Mouse (Mus musculus) G1E (cell line): ENCODE measurements around the gene Serpinb8. TPM values are rescaled to one million over a fixed set of nuclear protein-coding genes. Genes with fewer than 3 reads are reported as not detected.

Experiments used
- ATAC-seq: 2 replicates; pipeline ENCODE4 v1.8.0; 2016; ENCODE audit warnings: mild to moderate bottlenecking; ENCODE audit not compliant: insufficient number of reproducible peaks, poor library complexity, low FRiP score, severe bottlenecking; ENCODE audit errors: extremely low read depth
- DNase-seq: peaks from one replicate; pipeline ENCODE4 v3.0.0; 2012; ENCODE audit warnings: low spot score
- H3K27me3 ChIP-seq: 2 replicates; pipeline ENCODE4 v1.6.1; 2012; ENCODE audit warnings: mild to moderate bottlenecking, low read length, inconsistent platforms; ENCODE audit not compliant: insufficient read depth
- H3K36me3 ChIP-seq: replicated peaks from 2 replicates; pipeline ENCODE3; 2012; ENCODE audit warnings: mild to moderate bottlenecking, inconsistent platforms
- H3K4me1 ChIP-seq: 2 replicates; pipeline ENCODE4 v1.6.1; 2012; ENCODE audit warnings: low read depth, low read length, inconsistent platforms, mixed read lengths; ENCODE audit not compliant: insufficient read depth
- H3K4me3 ChIP-seq: 2 replicates; pipeline ENCODE4 v1.5.1; 2012; ENCODE audit warnings: low read depth, mild to moderate bottlenecking, inconsistent platforms, low read length, moderate library complexity, mixed read lengths
- H3K9me3 ChIP-seq: replicated peaks from 2 replicates; pipeline ENCODE4 v1.6.1; 2012; ENCODE audit warnings: inconsistent platforms
- CTCF ChIP-seq: IDR thresholded peaks from 2 replicates; pipeline ENCODE4 v1.5.1; 2012; ENCODE audit warnings: low read depth, low read length, inconsistent platforms, mixed read lengths
- GATA1 ChIP-seq: IDR thresholded peaks from 2 replicates; pipeline ENCODE4 v1.6.1; 2012; ENCODE audit warnings: borderline replicate concordance, low read length, inconsistent platforms, mixed read lengths
- GATA2 ChIP-seq: IDR thresholded peaks from 2 replicates; pipeline ENCODE4 v1.6.1; 2012; ENCODE audit warnings: low read depth, low read length, inconsistent platforms, borderline replicate concordance
- POLR2AphosphoS5 ChIP-seq: IDR thresholded peaks from 2 replicates; pipeline ENCODE4 v1.6.1; 2012; ENCODE audit warnings: low read depth, low read length, inconsistent platforms; ENCODE audit not compliant: insufficient replicate concordance
- TAL1 ChIP-seq: conservative IDR thresholded peaks from 2 replicates; pipeline ENCODE4 v1.6.1; 2012; ENCODE audit warnings: low read depth, low read length, inconsistent platforms, mixed read lengths
- polyA plus RNA-seq: library from polyadenylated mRNA; stranded (reverse); fragments of >175 nt; gene quantifications from 2 replicates; pipeline ENCODE4 v1.2.3, GENCODE M21; 2012
- total RNA-seq, 2 experiments: library from RNA; stranded (forward) in 1 of 2; stranded (reverse) in 1 of 2; fragments of 200-1000 nt in 1 of 2; fragments of >200 nt in 1 of 2; fragmentation: Nextera tagmentation in 1 of 2; gene quantifications; 2 replicates each; pipeline ENCODE4 v1.2.3; 2014 to 2017

The Serpinb8 gene
- total and polyA plus RNA-seq, 3 experiments, result 0.02 to 0.05 TPM; not detected in 1

DNA sequence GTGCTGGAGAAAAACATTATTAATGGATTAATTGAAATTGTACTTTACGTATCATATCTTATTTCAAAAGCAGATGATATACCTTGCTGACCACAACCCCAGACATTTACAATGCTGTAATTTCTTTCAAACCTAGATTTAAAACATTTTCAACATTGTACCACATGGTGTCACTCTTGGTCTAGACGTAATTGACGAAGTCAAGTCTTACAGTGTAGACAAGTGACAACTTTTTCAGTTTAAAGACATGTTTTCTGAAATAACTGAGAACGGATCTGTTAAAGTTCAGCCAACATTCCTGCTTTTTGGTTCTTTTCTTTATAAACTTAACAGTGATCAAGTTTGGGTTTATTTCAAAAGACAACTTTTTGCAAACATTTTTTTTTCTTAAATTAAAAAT is 46.1 kb downstream of the Serpinb8 start:
- H3K4me1 ChIP-seq, result no peaks in the 10 kb centered on the region
- no peaks in the 10 kb centered on the region for H3K27me3 ChIP-seq
- ATAC-seq (no peak), DNase-seq (no peak)
- H3K4me3 ChIP-seq, result no peak overlapping the region
- H3K36me3 ChIP-seq, result no peaks in the 10 kb centered on the region
- peaks cover 2% of the 10 kb centered on the region; the same call in 1 of the 2 replicates for H3K9me3 ChIP-seq
- no peak for TF ChIP-seq GATA2
- TF ChIP-seq TAL1, result no peak
- no peak for TF ChIP-seq CTCF
- no peak for TF ChIP-seq GATA1
- TF ChIP-seq POLR2AphosphoS5, result no peak

DNA sequence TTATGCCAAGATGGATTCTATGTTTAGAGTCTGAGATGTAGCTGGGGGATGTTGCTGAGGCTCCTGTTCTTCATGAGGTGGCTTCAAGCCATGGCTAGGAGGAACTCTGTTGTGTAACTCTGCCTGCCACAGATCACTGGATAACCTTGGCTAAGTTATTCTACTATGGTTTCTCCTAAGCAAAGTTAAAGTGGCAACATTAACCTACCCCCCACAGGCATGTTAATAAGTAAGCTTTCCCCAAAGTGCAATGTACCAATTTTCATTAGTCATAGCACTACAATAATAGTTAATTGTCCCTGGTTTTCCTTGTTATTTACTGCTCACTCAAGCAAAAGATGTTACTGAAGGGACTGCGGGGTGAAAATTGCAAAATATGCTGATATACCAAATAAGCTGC is 48.2 kb downstream of the Serpinb8 start:
- TF ChIP-seq TAL1, result no peak
- no peak for TF ChIP-seq GATA1
- no peak for TF ChIP-seq POLR2AphosphoS5
- TF ChIP-seq GATA2, result no peak
- TF ChIP-seq CTCF, result no peak
- Histone ChIP-seq H3K4me3 (no peak overlapping the region), H3K36me3 (no peaks in the 10 kb centered on the region), H3K9me3 (peaks cover 4% of the 10 kb centered on the region; the same call in 1 of the 2 replicates), H3K27me3 (no peaks in the 10 kb centered on the region), H3K4me1 (no peaks in the 10 kb centered on the region)
- no peak for ATAC-seq
- DNase-seq, result no peak

- Histone ChIP-seq H3K27me3 (no peaks in the 10 kb centered on the region), H3K9me3 (peaks cover 4% of the 10 kb centered on the region; the same call in 1 of the 2 replicates), H3K4me1 (no peaks in the 10 kb centered on the region), H3K4me3 (no peak overlapping the region), H3K36me3 (no peaks in the 10 kb centered on the region)
- DNase-seq, result no peak
- ATAC-seq, result no peak
- TF ChIP-seq TAL1 (no peak), CTCF (no peak), GATA2 (no peak), GATA1 (no peak), POLR2AphosphoS5 (no peak)
Observed at GRCm38 (mm10) chr1:107638459-107638858, 48.7 kb downstream of the Serpinb8 start.

DNA sequence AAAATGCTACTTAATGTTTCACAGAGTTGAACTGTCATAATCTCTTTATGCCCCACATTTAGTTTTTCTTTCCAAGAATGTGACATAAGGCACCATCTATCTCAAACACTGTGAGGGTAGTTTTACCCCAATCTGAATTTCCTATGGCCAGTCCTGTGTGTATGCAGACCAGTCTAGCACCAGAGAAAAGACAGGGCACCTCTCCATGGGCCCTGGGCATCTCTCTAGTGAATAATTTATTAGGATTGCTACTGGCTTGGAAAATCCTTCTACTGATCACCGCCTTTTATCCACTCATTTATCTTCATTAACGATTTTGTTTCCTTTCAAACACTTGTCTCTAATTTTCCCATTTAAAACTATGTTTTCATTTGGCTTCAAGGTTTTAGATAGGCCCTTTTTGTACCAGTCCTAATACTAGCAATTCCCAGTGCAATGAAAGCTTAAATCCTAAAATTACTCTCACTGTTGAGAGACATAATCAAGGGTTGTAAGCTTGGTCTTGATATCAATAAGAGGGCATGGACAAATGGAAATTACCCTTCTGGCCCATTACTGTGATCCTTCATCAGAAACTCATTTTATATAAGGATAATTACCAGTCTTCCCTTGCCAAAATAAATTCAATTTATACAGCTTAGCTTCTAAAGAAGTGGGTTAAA is 52.8 kb downstream of the Serpinb8 start:
- Histone ChIP-seq H3K27me3 (no peaks in the 10 kb centered on the region), H3K4me3 (no peak overlapping the region), H3K4me1 (no peaks in the 10 kb centered on the region), H3K9me3 (peaks cover 7% of the 10 kb centered on the region; the same call in 1 of the 2 replicates), H3K36me3 (no peaks in the 10 kb centered on the region)
- ATAC-seq (no peak), DNase-seq (no peak)
- TF ChIP-seq POLR2AphosphoS5 (no peak), GATA1 (no peak), TAL1 (no peak), CTCF (no peak), GATA2 (no peak)

DNA sequence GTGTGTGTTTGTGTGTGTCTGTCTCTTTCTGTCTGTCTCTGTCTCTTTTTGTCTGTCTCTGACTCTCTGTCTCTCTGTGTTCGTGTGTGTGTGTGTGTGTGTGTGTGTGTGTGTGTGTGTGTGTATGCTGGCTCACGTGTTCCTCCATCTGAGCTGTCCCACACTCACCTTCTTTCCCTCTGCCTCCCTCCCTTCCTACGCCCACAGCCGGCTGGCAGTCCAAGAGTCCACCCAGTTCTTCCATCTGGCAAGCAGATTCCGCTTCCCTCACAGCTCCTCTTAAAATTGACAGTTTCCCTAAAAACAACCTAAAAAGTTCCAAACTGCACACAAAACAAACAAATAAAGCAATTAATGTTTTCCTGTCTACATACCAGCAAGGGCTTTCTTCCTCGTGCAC is 55.3 kb downstream of the Serpinb8 start:
- no peak for DNase-seq
- no peak overlapping the region for H3K4me3 ChIP-seq
- no peaks in the 10 kb centered on the region for H3K36me3 ChIP-seq
- H3K9me3 ChIP-seq, result peaks cover 10% of the 10 kb centered on the region
- no peak for ATAC-seq
- no peaks in the 10 kb centered on the region for H3K4me1 ChIP-seq
- H3K27me3 ChIP-seq, result no peaks in the 10 kb centered on the region
- TF ChIP-seq CTCF (no peak), GATA2 (no peak), GATA1 (no peak), POLR2AphosphoS5 (no peak), TAL1 (no peak)

- TF ChIP-seq CTCF (no peak), TAL1 (no peak)
- DNase-seq (no peak), ATAC-seq (no peak)
- H3K4me3 ChIP-seq, result no peak overlapping the region
- no peaks in the 10 kb centered on the region for H3K36me3 ChIP-seq
- H3K9me3 ChIP-seq, result peaks cover 7% of the 10 kb centered on the region; the same call in 1 of the 2 replicates
- no peaks in the 10 kb centered on the region for H3K4me1 ChIP-seq
- H3K27me3 ChIP-seq, result no peaks in the 10 kb centered on the region
Observed at GRCm38 (mm10) chr1:107657689-107658088, 67.9 kb downstream of the Serpinb8 start.

Other genes starting within 250 kb of the Serpinb8 start
- gene Serpinb11, start 228.8 kb upstream of the Serpinb8 start, total RNA-seq (2014; fragmentation: Nextera tagmentation), result not detected in 2 replicates
- gene Serpinb11, start 228.8 kb upstream of the Serpinb8 start, total RNA-seq (2017), result 0.23 TPM in 1 of 2 replicates, not detected in the other
- not detected in 2 replicates for gene Serpinb11, start 228.8 kb upstream of the Serpinb8 start, polyA plus RNA-seq
- not detected in 2 replicates for gene Serpinb7, start 190.4 kb upstream of the Serpinb8 start, total RNA-seq (2014; fragmentation: Nextera tagmentation)
- not detected in 2 replicates for gene Serpinb7, start 190.4 kb upstream of the Serpinb8 start, total RNA-seq (2017)
- gene Serpinb7, start 190.4 kb upstream of the Serpinb8 start, polyA plus RNA-seq, result not detected in 2 replicates
- not detected in 2 replicates for gene Serpinb2, start 78.6 kb upstream of the Serpinb8 start, total RNA-seq (2014; fragmentation: Nextera tagmentation)
- not detected in 2 replicates for gene Serpinb2, start 78.6 kb upstream of the Serpinb8 start, total RNA-seq (2017)
- gene Serpinb2, start 78.6 kb upstream of the Serpinb8 start, polyA plus RNA-seq, result 0.03 TPM in 1 of 2 replicates, not detected in the other